Mouse (Mus musculus) intestine, embryonic 14.5 days (tissue): ENCODE results near the gene Hsf5. TPM values are rescaled to one million over a fixed set of nuclear protein-coding genes. Genes with fewer than 3 reads are reported as not detected.
A peak's percentile ranks its signal among the peaks of the same experiment; 100 is the strongest.

Experiments
- ATAC-seq: fragments of 200-750 bp; cut with Nextera tagmentation; replicated peaks from 2 replicates; pipeline ENCODE4 v1.8.0; 2017; ENCODE audit warnings: low read depth, moderate number of reproducible peaks, moderate TSS enrichment, moderate library complexity; ENCODE audit not compliant: low FRiP score, low TSS enrichment
- DNase-seq: peaks from one replicate; pipeline ENCODE4 v3.0.0-alpha.2; 2018; ENCODE audit warnings: low spot score
- H3K27ac ChIP-seq: fragments of 300-500 bp; sonication (generic); 2 replicates; pipeline ENCODE4 v1.5.1; 2014; ENCODE audit warnings: low read depth, mild to moderate bottlenecking, control low read depth
- H3K27me3 ChIP-seq: fragments of 300-500 bp; sonication (generic); replicated peaks from 2 replicates; pipeline ENCODE4 v1.6.1; 2014; ENCODE audit warnings: low read length, control low read depth; ENCODE audit not compliant: control insufficient read depth, insufficient read depth
- H3K36me3 ChIP-seq: fragments of 300-500 bp; sonication (generic); 2 replicates; pipeline ENCODE4 v1.6.1; 2014; ENCODE audit warnings: low read length, control low read depth; ENCODE audit not compliant: control insufficient read depth, insufficient read depth
- H3K4me1 ChIP-seq: fragments of 300-500 bp; sonication (generic); replicated peaks from 2 replicates; pipeline ENCODE4 v1.6.1; 2014; ENCODE audit warnings: low read length, control low read depth, mixed read lengths; ENCODE audit not compliant: control insufficient read depth, insufficient read depth
- H3K4me2 ChIP-seq: fragments of 300-500 bp; sonication (generic); 2 replicates; pipeline ENCODE4 v1.6.1; 2014; ENCODE audit warnings: low read length
- H3K4me3 ChIP-seq: fragments of 300-500 bp; sonication (generic); 2 replicates; pipeline ENCODE4 v1.5.1; 2014; ENCODE audit warnings: low read depth, low read length, control low read depth, mixed read lengths
- H3K9ac ChIP-seq: fragments of 300-500 bp; sonication (generic); 2 replicates; pipeline ENCODE4 v1.6.1; 2014; ENCODE audit warnings: mild to moderate bottlenecking, low read length
- H3K9me3 ChIP-seq: fragments of 300-500 bp; sonication (generic); 2 replicates; pipeline ENCODE4 v1.6.1; 2016; ENCODE audit warnings: low read length, control low read depth; ENCODE audit not compliant: control insufficient read depth
- WGBS: fragments of 180-500 bp; shearing (Covaris S2); extraction: QIAGEN DNeasy Blood & Tissue Kit; methylation state at CpG from one replicate; pipeline ENCODE4 v1.1.7; 2014; 5-methylcytosine and 5-hydroxymethylcytosine counted together
- polyA plus RNA-seq: library from polyadenylated mRNA; unstranded; fragments of >200 nt; fragmentation: Nextera tagmentation; extraction: Ambion mirVana; gene quantifications from 2 replicates; pipeline ENCODE4 v1.2.1, GENCODE M21; 2014

Hsf5 gene
- polyA plus RNA-seq, 1 experiment from 2014 or later: 0.38 TPM

DNA sequence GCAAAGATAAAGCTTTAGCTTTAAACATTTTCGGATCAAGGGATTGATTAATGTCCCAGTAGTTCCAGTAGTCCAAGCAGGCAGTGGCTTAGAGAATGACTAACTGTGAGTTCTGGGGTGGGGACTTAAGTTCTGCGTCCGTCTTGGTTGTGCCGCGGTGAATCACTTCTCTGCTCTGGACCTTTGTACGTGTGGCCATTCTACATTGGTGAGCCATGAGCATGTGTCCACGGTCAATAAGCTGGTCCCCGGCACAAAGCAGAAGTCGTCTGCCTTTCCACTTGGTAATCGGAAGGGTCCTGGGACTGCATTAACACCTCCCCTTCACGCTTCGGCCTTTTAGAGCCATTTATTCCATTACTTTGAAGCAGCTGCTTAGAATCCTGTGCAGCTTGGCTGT, 65.1 kb downstream of the Hsf5 start:
- H3K4me2 ChIP-seq: peak overlapping the region; percentile 16; the same call in 1 of the 2 replicates
- 68% methylated on average over 12 of the region's 12 CpGs for WGBS
- peak overlapping the region; percentile 62; the same call in 1 of the 2 replicates for H3K27ac ChIP-seq
- DNase-seq (no peak), ATAC-seq (no peak)
- no peaks in the 10 kb centered on the region for H3K9me3 ChIP-seq
- H3K36me3 ChIP-seq: no peaks in the 10 kb centered on the region
- H3K9ac ChIP-seq: no peak overlapping the region
- H3K4me1 ChIP-seq: 0 out of 2 replicates have a peak, but pooled peaks cover 5% of the 10 kb centered on the region
- no peaks in the 10 kb centered on the region for H3K27me3 ChIP-seq
- no peak overlapping the region for H3K4me3 ChIP-seq

GRCm38 (mm10) chr11:87682838-87683571, 66.0 kb downstream of the Hsf5 start:
- no peak overlapping the region for H3K4me2 ChIP-seq
- H3K27ac ChIP-seq: no peak overlapping the region
- ATAC-seq: peak; percentile 78
- H3K36me3 ChIP-seq: no peaks in the 10 kb centered on the region
- no peak overlapping the region for H3K9ac ChIP-seq
- H3K9me3 ChIP-seq: no peaks in the 10 kb centered on the region
- H3K27me3 ChIP-seq: no peaks in the 10 kb centered on the region
- WGBS: 26% methylated on average over 13 of the region's 13 CpGs
- DNase-seq: no peak
- H3K4me1 ChIP-seq: 0 out of 2 replicates have a peak, but pooled peaks cover 10% of the 10 kb centered on the region
- H3K4me3 ChIP-seq: no peak overlapping the region

GRCm38 (mm10) chr11:87686407-87686806, 69.4 kb downstream of the Hsf5 start:
- Histone ChIP-seq H3K4me1 (peaks cover 18% of the 10 kb centered on the region), H3K4me3 (no peak overlapping the region), H3K9me3 (no peaks in the 10 kb centered on the region), H3K36me3 (no peaks in the 10 kb centered on the region), H3K27ac (no peak overlapping the region), H3K9ac (no peak overlapping the region), H3K4me2 (no peak overlapping the region), H3K27me3 (no peaks in the 10 kb centered on the region)
- ATAC-seq: no peak
- no peak for DNase-seq
- 61% methylated on average over 7 of the region's 7 CpGs for WGBS

DNA sequence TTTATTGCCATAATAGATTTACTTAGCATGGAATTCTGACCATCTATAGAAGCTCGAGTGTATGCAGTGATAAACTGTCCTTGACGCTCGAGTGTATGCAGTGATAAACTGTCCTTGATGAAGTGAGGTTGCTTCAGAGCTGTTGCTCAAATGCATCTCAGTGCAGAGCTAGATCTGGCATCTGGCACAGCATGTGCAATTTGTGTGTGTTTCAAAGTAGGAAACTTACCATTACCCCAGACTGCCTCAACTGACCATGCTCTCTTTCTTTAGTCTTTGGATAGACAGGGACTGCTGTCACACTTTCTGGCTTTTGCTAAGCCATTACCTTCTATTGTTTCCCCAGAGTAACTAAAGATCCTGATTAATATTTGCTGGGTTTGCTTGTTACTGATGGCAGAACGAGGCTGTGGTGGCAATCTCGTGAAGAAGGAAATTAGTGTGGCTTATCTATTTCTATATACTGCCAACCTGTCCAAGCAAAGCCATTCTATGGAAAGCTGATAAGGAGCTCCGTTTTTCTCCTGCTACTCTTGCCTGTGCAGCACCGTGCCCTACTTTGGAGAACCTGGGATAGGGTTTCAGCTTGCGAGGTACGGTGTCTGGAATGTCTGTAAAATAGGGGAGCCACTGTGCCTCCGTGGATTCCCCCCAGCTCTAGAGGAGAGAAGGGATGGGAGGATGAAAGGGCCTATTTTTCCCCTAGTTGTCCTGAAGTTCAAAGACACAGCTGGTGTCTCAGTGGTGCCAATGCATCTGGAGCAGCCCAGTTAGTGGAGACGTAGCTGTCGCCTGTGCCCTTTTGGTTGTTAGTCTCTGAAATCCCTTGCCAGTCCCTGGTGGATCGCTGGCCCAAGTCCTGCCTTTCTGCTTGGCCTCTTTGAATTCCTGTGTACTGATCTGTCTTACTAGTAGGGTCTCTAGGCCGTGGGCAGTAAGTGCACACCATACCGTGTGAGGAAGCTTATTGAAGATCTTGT, 70.6 kb downstream of the Hsf5 start:
- ATAC-seq: no peak
- Histone ChIP-seq H3K27ac (peak overlapping the region; percentile 11; the same call in 1 of the 2 replicates), H3K4me2 (0 out of 2 replicates have a peak overlapping the region, but pooled peaks have one; percentile 14), H3K9me3 (no peaks in the 10 kb centered on the region), H3K9ac (no peak overlapping the region), H3K27me3 (no peaks in the 10 kb centered on the region), H3K4me1 (peaks cover 18% of the 10 kb centered on the region), H3K4me3 (no peak overlapping the region), H3K36me3 (no peaks in the 10 kb centered on the region)
- DNase-seq: no peak
- WGBS: 58% methylated on average over 15 of the region's 15 CpGs

- no peaks in the 10 kb centered on the region for H3K36me3 ChIP-seq
- H3K9me3 ChIP-seq: no peaks in the 10 kb centered on the region
- DNase-seq: no peak
- H3K4me2 ChIP-seq: peak overlapping the region; percentile 3; the same call in 1 of the 2 replicates
- no peak overlapping the region for H3K9ac ChIP-seq
- H3K4me1 ChIP-seq: peaks cover 18% of the 10 kb centered on the region
- H3K27me3 ChIP-seq: no peaks in the 10 kb centered on the region
- 67% methylated on average over 11 of the region's 11 CpGs for WGBS
- ATAC-seq: no peak
- H3K4me3 ChIP-seq: no peak overlapping the region
- H3K27ac ChIP-seq: peak overlapping the region; percentile 11
These were observed 71.7 kb downstream of the Hsf5 start for GRCm38 (mm10) chr11:87688478-87689203.

- peak; percentile 74 for DNase-seq
- peak; percentile 81 for ATAC-seq
- H3K4me2 ChIP-seq: peak overlapping the region; percentile 3
- no peaks in the 10 kb centered on the region for H3K9me3 ChIP-seq
- H3K27me3 ChIP-seq: no peaks in the 10 kb centered on the region
- H3K36me3 ChIP-seq: no peaks in the 10 kb centered on the region
- H3K4me3 ChIP-seq: no peak overlapping the region
- WGBS: 1% methylated on average over 7 of the region's 7 CpGs
- no peak overlapping the region for H3K9ac ChIP-seq
- H3K4me1 ChIP-seq: peaks cover 18% of the 10 kb centered on the region
- peak overlapping the region; percentile 11 for H3K27ac ChIP-seq
These were observed 72.4 kb downstream of the Hsf5 start for GRCm38 (mm10) chr11:87689402-87689808.

DNA sequence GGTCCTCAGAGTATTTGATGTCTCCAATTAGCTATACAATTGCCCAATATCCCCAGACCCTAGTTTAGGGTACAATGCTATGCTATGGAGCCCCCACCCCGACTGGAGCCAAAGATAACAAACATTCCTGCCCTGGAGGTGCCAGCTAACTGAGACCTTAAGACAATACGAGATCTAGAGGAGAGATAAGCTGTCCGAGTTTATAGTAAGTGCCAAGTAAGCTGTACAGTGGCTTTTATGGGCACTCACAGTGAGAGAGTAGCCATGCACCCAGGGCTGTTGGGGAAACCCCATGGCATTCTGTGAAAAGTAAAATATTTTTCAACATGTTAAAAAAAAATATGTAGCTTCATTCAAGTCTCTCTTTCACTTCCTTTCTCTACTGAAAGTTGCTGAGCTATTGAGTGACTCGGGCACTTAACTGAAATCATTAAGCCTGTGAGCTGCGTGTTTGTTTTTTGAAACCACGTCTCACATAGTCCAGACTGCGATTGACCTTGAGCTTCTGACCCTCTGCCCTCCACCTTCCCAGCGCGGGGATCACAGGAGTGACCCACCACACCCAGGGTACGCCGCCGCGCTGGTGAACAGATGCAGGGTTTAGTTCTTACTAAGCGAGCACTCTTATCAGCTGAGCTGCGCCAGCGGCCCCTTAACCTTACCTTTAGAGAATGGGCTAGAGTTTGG, 73.2 kb downstream of the Hsf5 start:
- WGBS: 47% methylated on average over 16 of the region's 16 CpGs
- H3K27me3 ChIP-seq: no peaks in the 10 kb centered on the region
- DNase-seq: no peak

More for the DNA sequence above, 73.2 kb downstream of the Hsf5 start:
- H3K36me3 ChIP-seq: no peaks in the 10 kb centered on the region
- H3K4me3 ChIP-seq: no peak overlapping the region
- no peaks in the 10 kb centered on the region for H3K9me3 ChIP-seq
- peaks cover 18% of the 10 kb centered on the region for H3K4me1 ChIP-seq
- ATAC-seq: peak; percentile 3; the same call in 1 of the 2 replicates
- H3K27ac ChIP-seq: peak overlapping the region; percentile 11
- H3K4me2 ChIP-seq: peak overlapping the region; percentile 3
- H3K9ac ChIP-seq: no peak overlapping the region
